Comparison of ENCODE assay signal across 8 mouse cellular contexts in genomic region chr2:164443051-164443437, GRCm38 (mm10). TPM values are rescaled to one million over a fixed set of nuclear protein-coding genes. Genes with fewer than 3 reads are reported as not detected.
A peak's percentile ranks its signal among the peaks of the same experiment; 100 is the strongest.
DNase-seq lines count a peak whose midpoint lies in the region; ATAC-seq and TF ChIP-seq lines count a peak whose summit lies in the region.

No protein-coding gene starts in this region.

- DNase-seq in adrenal gland, postnatal 4 days (ENCODE audit: low spot score in 2 of 2) = peak; percentile 76 to 78
- peak; percentile 70 for DNase-seq in forebrain, postnatal 0 days
- peak; percentile 85 to 88 for DNase-seq in heart, postnatal 36 days
- DNase-seq in layer of hippocampus, adult 8-10 months (ENCODE audit: low spot score in 2 of 2) = peak; percentile 46 to 61
- peak; percentile 92 for DNase-seq in lung, postnatal 0 days (ENCODE audit: low spot score)
- DNase-seq in ovary, postnatal 10 days (ENCODE audit: low spot score) = peak; percentile 84
- DNase-seq in thymus, adult 2 months = peak; percentile 54

- H3K9me3 ChIP-seq in forebrain, postnatal 0 days (ENCODE audit: low read length) = no peaks in the 10 kb centered on the region
- no peaks in the 10 kb centered on the region for H3K9me3 ChIP-seq in lung, postnatal 0 days (ENCODE audit: low read length)

- peak overlapping the region; percentile 45 for H3K4me3 ChIP-seq in forebrain, postnatal 0 days (ENCODE audit: low read depth, low read length)
- peak overlapping the region; percentile 77 for H3K4me3 ChIP-seq in lung, postnatal 0 days (ENCODE audit: low read depth, low read length)
- H3K4me3 ChIP-seq in thymus, adult 2 months (ENCODE audit: control insufficient read depth, insufficient read depth, low read length) = peak overlapping the region; percentile 54

- H3K4me1 ChIP-seq in forebrain, postnatal 0 days (ENCODE audit: insufficient read depth) = no peaks in the 10 kb centered on the region; the same call in 1 of the 2 replicates
- H3K4me1 ChIP-seq in lung, postnatal 0 days (ENCODE audit: insufficient read depth, low read depth, low read length) = peaks cover 14% of the 10 kb centered on the region; the same call in 1 of the 2 replicates
- H3K4me1 ChIP-seq in thymus, adult 2 months (replicated peaks; ENCODE audit: control insufficient read depth, insufficient read depth, low read length) = peaks cover 31% of the 10 kb centered on the region

- intact Hi-C loops in heart, postnatal 36 days (cut with DNase I) = no loop called here

- no peak overlapping the region for H3K27ac ChIP-seq in forebrain, postnatal 0 days (ENCODE audit: low read depth, low read length)
- peak overlapping the region; percentile 95 for H3K27ac ChIP-seq in lung, postnatal 0 days (ENCODE audit: low read length)
- H3K27ac ChIP-seq in thymus, adult 2 months (ENCODE audit: control insufficient read depth, insufficient read depth, low read length) = no peak overlapping the region

- peak overlapping the region; percentile 81 for H3K4me2 ChIP-seq in forebrain, postnatal 0 days (ENCODE audit: low read depth)
- peak overlapping the region; percentile 72 for H3K4me2 ChIP-seq in lung, postnatal 0 days (replicated peaks; ENCODE audit: low read depth, low read length)

- 0% methylated on average over 26 of the region's 26 CpGs for WGBS in forebrain, postnatal 0 days
- whole genome bisulfite sequencing in lung, postnatal 0 days = under 1% methylated on average over 25 of the region's 26 CpGs
- WGBS in thymus, adult 2 months = under 1% methylated on average over 26 of the region's 26 CpGs

- peak; percentile 48 for TF ChIP-seq CTCF in forebrain, postnatal 0 days (IDR thresholded peaks at IDR 0.05; ENCODE audit: low read depth)
- TF ChIP-seq CTCF in lung, postnatal 0 days (IDR thresholded peaks at IDR 0.05) = peak; percentile 48
- TF ChIP-seq CTCF in thymus, adult 2 months (IDR thresholded peaks at IDR 0.05; ENCODE audit: borderline replicate concordance, control insufficient read depth, extremely low read depth, insufficient read depth, low read length, poor library complexity) = no peak

- H3K9ac ChIP-seq in forebrain, postnatal 0 days = peak overlapping the region; percentile 49
- peak overlapping the region; percentile 94 for H3K9ac ChIP-seq in lung, postnatal 0 days (replicated peaks; ENCODE audit: low read depth)

- peaks cover 11% of the 10 kb centered on the region for H3K27me3 ChIP-seq in forebrain, postnatal 0 days (ENCODE audit: insufficient read depth, low read length)
- H3K27me3 ChIP-seq in lung, postnatal 0 days (replicated peaks; ENCODE audit: insufficient read depth, low read length) = no peaks in the 10 kb centered on the region
- peaks cover 6% of the 10 kb centered on the region; the same call in 1 of the 2 replicates for H3K27me3 ChIP-seq in thymus, adult 2 months (ENCODE audit: control insufficient read depth, insufficient read depth, low read length)

- ATAC-seq in CD4-positive, CD25-positive, alpha-beta regulatory T cell, adult 4 months = peak; percentile 52
- ATAC-seq in forebrain, postnatal 0 days = peak; percentile 97
- peak; percentile 93 for ATAC-seq in lung, postnatal 0 days

- peak; percentile 31; the same call in 1 of the 2 replicates for TF ChIP-seq EP300 in lung, postnatal 0 days (IDR thresholded peaks at IDR 0.05)

- 0 out of 2 replicates have a peak, but pooled peaks have one; percentile 32 for TF ChIP-seq POLR2A in thymus, adult 2 months (IDR thresholded peaks at IDR 0.05; ENCODE audit: control insufficient read depth, extremely low read depth, insufficient read depth, low read length, poor library complexity)

- no peaks in the 10 kb centered on the region for H3K36me3 ChIP-seq in forebrain, postnatal 0 days (ENCODE audit: insufficient read depth)
- H3K36me3 ChIP-seq in lung, postnatal 0 days (ENCODE audit: insufficient read depth, low read length) = no peaks in the 10 kb centered on the region
- H3K36me3 ChIP-seq in thymus, adult 2 months (ENCODE audit: control insufficient read depth, insufficient read depth, low read length) = no peaks in the 10 kb centered on the region

RNA-seq across cellular contexts. Expression of gene Sdc4, which starts 0.6 kb away (rescaled TPM):
- 10 to 100 TPM; 69.7 to 93.7 TPM for polyA plus RNA-seq in CD4-positive, CD25-positive, alpha-beta regulatory T cell, adult 4 months (2017; shearing (Covaris generic))
- 10 to 100 TPM; 75.2 to 93.9 TPM for total RNA-seq in adrenal gland, postnatal 4 days (2021)
- 11.8 and 14.0 TPM in 2 replicates for total RNA-seq in forebrain, postnatal 0 days (2014; rRNA removed)
- polyA plus RNA-seq in forebrain, postnatal 0 days (2015; fragmentation: Nextera tagmentation; extraction: Ambion mirVana) = 8.0 and 16.5 TPM in 2 replicates
- 10 to 100 TPM; 20.6 to 20.7 TPM for total RNA-seq in heart, postnatal 36 days (2021)
- total RNA-seq in layer of hippocampus, adult 8-10 months (2022) = 100 to 1,000 TPM; 109 to 165 (median 131) TPM
- 217 and 289 TPM in 2 replicates for polyA plus RNA-seq in lung, postnatal 0 days (2015; fragmentation: Nextera tagmentation; extraction: Ambion mirVana)
- 18.6 TPM in 2 replicates for polyA plus RNA-seq in thymus, adult 2 months (2012; rRNA removed)

RNA-seq across cellular contexts. Expression of gene Sys1, which starts 13.7 kb away (rescaled TPM):
- polyA plus RNA-seq in CD4-positive, CD25-positive, alpha-beta regulatory T cell, adult 4 months (2017; shearing (Covaris generic)) = 10 to 100 TPM in 1 of 2 experiments, 1 to 10 TPM in 1; 8.8 to 15.1 TPM
- total RNA-seq in adrenal gland, postnatal 4 days (2021) = 10 to 100 TPM; 34.7 to 35.0 TPM
- 88.0 and 167 TPM in 2 replicates for total RNA-seq in forebrain, postnatal 0 days (2014; rRNA removed)
- polyA plus RNA-seq in forebrain, postnatal 0 days (2015; fragmentation: Nextera tagmentation; extraction: Ambion mirVana) = 105 and 110 TPM in 2 replicates
- 10 to 100 TPM; 23.0 to 24.6 TPM for total RNA-seq in heart, postnatal 36 days (2021)
- 10 to 100 TPM; 40.4 to 45.8 (median 44.8) TPM for total RNA-seq in layer of hippocampus, adult 8-10 months (2022)
- 63.5 and 66.2 TPM in 2 replicates for polyA plus RNA-seq in lung, postnatal 0 days (2015; fragmentation: Nextera tagmentation; extraction: Ambion mirVana)
- 183 and 220 TPM in 2 replicates for polyA plus RNA-seq in thymus, adult 2 months (2012; rRNA removed)

RNA-seq across cellular contexts. Expression of gene Gm20458, which starts 17.7 kb away (rescaled TPM):
- polyA plus RNA-seq in CD4-positive, CD25-positive, alpha-beta regulatory T cell, adult 4 months (2017; shearing (Covaris generic)) = not detected
- total RNA-seq in adrenal gland, postnatal 4 days (2021) = 1 to 10 TPM in 1 of 2 experiments, under 1 TPM in 1; 0.48 to 3.0 TPM
- total RNA-seq in forebrain, postnatal 0 days (2014; rRNA removed) = 3.6 and 10.5 TPM in 2 replicates
- polyA plus RNA-seq in forebrain, postnatal 0 days (2015; fragmentation: Nextera tagmentation; extraction: Ambion mirVana) = 10.0 and 10.7 TPM in 2 replicates
- total RNA-seq in heart, postnatal 36 days (2021) = 1 to 10 TPM; 7.6 to 7.7 TPM
- 10 to 100 TPM in 1 of 4 experiments, 1 to 10 TPM in 2, not detected in 1; 8.4 to 15.8 (median 9.9) TPM for total RNA-seq in layer of hippocampus, adult 8-10 months (2022)
- 23.5 and 32.9 TPM in 2 replicates for polyA plus RNA-seq in lung, postnatal 0 days (2015; fragmentation: Nextera tagmentation; extraction: Ambion mirVana)
- 27.8 and 35.3 TPM in 2 replicates for polyA plus RNA-seq in thymus, adult 2 months (2012; rRNA removed)

RNA-seq across cellular contexts. Expression of gene Trp53tg5, which starts 30.5 kb away (rescaled TPM):
- not detected for polyA plus RNA-seq in CD4-positive, CD25-positive, alpha-beta regulatory T cell, adult 4 months (2017; shearing (Covaris generic))
- not detected for total RNA-seq in adrenal gland, postnatal 4 days (2021)
- not detected in 2 replicates for total RNA-seq in forebrain, postnatal 0 days (2014; rRNA removed)
- not detected in 2 replicates for polyA plus RNA-seq in forebrain, postnatal 0 days (2015; fragmentation: Nextera tagmentation; extraction: Ambion mirVana)
- not detected for total RNA-seq in heart, postnatal 36 days (2021)
- not detected for total RNA-seq in layer of hippocampus, adult 8-10 months (2022)
- not detected in 2 replicates for polyA plus RNA-seq in lung, postnatal 0 days (2015; fragmentation: Nextera tagmentation; extraction: Ambion mirVana)
- polyA plus RNA-seq in thymus, adult 2 months (2012; rRNA removed) = not detected in 2 replicates

RNA-seq across cellular contexts. Expression of gene Matn4, which starts 38.1 kb away (rescaled TPM):
- not detected for polyA plus RNA-seq in CD4-positive, CD25-positive, alpha-beta regulatory T cell, adult 4 months (2017; shearing (Covaris generic))
- total RNA-seq in adrenal gland, postnatal 4 days (2021) = 1 to 10 TPM; 4.7 to 4.9 TPM
- 6.2 and 6.3 TPM in 2 replicates for total RNA-seq in forebrain, postnatal 0 days (2014; rRNA removed)
- polyA plus RNA-seq in forebrain, postnatal 0 days (2015; fragmentation: Nextera tagmentation; extraction: Ambion mirVana) = 3.3 and 7.1 TPM in 2 replicates
- total RNA-seq in heart, postnatal 36 days (2021) = under 1 TPM; 0.51 to 0.75 TPM
- total RNA-seq in layer of hippocampus, adult 8-10 months (2022) = 10 to 100 TPM; 11.1 to 12.6 (median 11.9) TPM
- 71.4 and 81.2 TPM in 2 replicates for polyA plus RNA-seq in lung, postnatal 0 days (2015; fragmentation: Nextera tagmentation; extraction: Ambion mirVana)
- 0.82 and 0.93 TPM in 2 replicates for polyA plus RNA-seq in thymus, adult 2 months (2012; rRNA removed)
